Mouse (Mus musculus) megakaryocyte, embryonic 14.5 days (primary cell): ENCODE results near the gene Ttll11. TPM values are rescaled to one million over a fixed set of nuclear protein-coding genes. Genes with fewer than 3 reads are reported as not detected.

Experiments
- H3K27me3 ChIP-seq: replicated peaks from 2 replicates; pipeline ENCODE3; 2012; ENCODE audit warnings: inconsistent platforms
- H3K36me3 ChIP-seq: replicated peaks from 2 replicates; pipeline ENCODE3; 2012; ENCODE audit warnings: low read length, inconsistent platforms, mixed read lengths
- H3K4me1 ChIP-seq: 2 replicates; pipeline ENCODE4 v1.6.1; 2012; ENCODE audit warnings: inconsistent platforms
- H3K4me3 ChIP-seq: replicated peaks from 2 replicates; pipeline ENCODE3; 2012; ENCODE audit warnings: moderate library complexity, mild to moderate bottlenecking, inconsistent platforms
- H3K9me3 ChIP-seq: 2 replicates; pipeline ENCODE4 v1.6.1; 2012; ENCODE audit warnings: inconsistent platforms
- FLI1 ChIP-seq: IDR thresholded peaks from 2 replicates; pipeline ENCODE4 v1.6.1; 2012; ENCODE audit warnings: low read length, inconsistent platforms, mixed read lengths
- GATA1 ChIP-seq: IDR thresholded peaks from 3 replicates; pipeline ENCODE4 v1.6.1; 2012; ENCODE audit warnings: mixed read lengths, low read length, inconsistent platforms, borderline replicate concordance
- polyA plus RNA-seq: library from polyadenylated mRNA; stranded (reverse); fragments of >175 nt; gene quantifications from 2 replicates; pipeline ENCODE4 v1.2.3, GENCODE M21; 2012; ENCODE audit warnings: low replicate concordance; ENCODE audit not compliant: insufficient read depth

Ttll11 gene
- polyA plus RNA-seq, 1 experiment, result 64.8 TPM

DNA sequence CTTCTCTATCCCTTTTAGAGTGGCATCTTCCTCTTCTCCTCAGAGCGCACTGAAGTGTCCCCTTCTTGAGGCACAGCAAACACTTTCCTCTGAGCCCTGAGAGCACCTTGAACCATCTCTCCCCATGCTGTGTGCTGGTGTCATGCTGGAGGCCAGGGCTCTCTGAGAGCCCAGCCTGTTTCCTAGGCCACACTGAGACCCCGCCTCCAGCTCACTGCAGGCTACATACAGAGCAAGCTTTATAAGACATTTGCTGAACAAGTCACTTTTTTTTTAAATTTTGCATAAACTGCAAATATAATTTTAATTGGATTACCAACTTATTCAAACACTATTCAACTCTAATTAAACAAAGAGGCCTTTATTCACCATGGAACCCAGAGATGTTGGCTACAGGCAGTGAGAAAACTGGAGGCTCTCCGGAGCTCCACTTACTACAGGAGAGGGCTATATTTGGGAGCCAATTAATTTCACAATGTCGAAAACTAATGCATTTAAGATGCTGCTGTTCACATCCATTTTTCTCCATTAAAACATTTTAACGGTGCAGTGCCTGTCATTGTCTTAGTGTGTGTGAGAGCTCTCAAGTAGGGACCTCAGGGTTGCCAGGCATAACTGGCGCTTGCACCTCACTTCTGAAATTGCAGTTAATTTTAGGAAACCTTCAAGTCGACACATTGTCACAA lies 119.9 kb downstream of the Ttll11 start:
- Histone ChIP-seq H3K4me1 (peaks cover 98% of the 10 kb centered on the region), H3K27me3 (no peaks in the 10 kb centered on the region), H3K9me3 (no peaks in the 10 kb centered on the region), H3K36me3 (peaks cover 95% of the 10 kb centered on the region), H3K4me3 (no peak overlapping the region)
- no peak for TF ChIP-seq FLI1
- TF ChIP-seq GATA1, result no peak

DNA sequence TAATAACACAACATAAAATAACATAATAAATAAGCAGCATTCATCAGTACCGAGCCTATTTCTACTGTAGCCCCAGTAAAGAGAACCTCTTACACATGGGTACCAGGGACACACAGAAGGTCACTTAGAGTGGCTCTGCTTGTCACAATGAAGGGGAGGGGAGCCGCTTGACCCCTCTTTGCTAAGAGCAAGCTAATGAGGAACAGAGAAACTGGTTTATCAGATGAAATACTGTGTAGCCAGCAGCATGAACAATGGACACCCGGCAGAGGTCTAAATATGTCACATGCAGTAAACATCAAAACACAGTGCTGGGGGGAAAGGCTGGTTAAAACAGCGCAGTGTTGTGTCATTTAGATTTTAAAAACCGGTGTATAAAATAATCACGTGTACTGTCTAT lies 121.4 kb downstream of the Ttll11 start:
- Histone ChIP-seq H3K4me3 (no peak overlapping the region), H3K36me3 (peaks cover 95% of the 10 kb centered on the region), H3K9me3 (no peaks in the 10 kb centered on the region), H3K27me3 (no peaks in the 10 kb centered on the region), H3K4me1 (peaks cover 98% of the 10 kb centered on the region)
- no peak for TF ChIP-seq FLI1
- no peak for TF ChIP-seq GATA1

DNA sequence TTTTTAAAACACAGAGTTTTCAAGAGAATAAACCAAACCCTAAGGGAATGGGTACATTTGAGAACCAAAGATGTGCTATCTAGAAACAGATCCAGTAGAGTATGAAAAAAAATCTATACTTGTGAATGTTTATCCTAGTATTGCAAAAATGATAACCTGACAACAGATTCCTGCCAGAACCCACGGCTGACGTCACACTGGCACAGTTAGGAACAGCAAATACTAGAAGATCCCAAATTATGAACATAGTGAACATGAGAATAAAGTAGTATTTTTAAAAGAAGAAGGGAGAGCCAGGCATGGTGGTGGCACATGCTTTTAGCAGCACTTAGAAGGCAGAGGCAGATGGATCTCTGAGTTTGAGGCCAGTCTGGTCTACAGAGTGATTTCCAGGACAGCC lies 122.8 kb downstream of the Ttll11 start:
- TF ChIP-seq FLI1 (no peak), GATA1 (no peak)
- Histone ChIP-seq H3K4me1 (peaks cover 96% of the 10 kb centered on the region), H3K9me3 (no peaks in the 10 kb centered on the region), H3K4me3 (no peak overlapping the region), H3K36me3 (peaks cover 97% of the 10 kb centered on the region), H3K27me3 (no peaks in the 10 kb centered on the region)

DNA sequence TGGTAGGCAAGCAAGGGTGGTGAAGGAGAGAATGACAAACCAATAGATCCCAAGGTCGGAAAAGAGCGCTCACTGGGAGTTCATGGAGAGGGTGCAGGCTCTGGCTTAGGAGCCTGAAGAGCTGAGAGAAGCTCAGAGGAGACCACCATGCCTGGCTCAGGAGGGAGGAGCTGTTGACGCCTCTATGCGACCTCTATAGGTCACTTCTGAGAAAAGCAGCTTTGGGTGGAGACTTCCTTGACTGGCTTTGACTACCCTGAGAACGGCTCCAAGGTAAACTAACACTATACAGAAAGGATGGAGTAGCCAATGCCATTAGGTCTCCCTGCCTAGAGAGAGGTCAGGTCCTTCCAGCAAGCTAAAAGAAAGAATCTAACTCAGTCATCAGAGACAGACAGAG lies 124.8 kb downstream of the Ttll11 start:
- TF ChIP-seq FLI1 (no peak), GATA1 (no peak)
- Histone ChIP-seq H3K4me3 (no peak overlapping the region), H3K27me3 (no peaks in the 10 kb centered on the region), H3K36me3 (peaks cover 96% of the 10 kb centered on the region), H3K9me3 (no peaks in the 10 kb centered on the region), H3K4me1 (peaks cover 96% of the 10 kb centered on the region)

- H3K9me3 ChIP-seq, result no peaks in the 10 kb centered on the region
- no peaks in the 10 kb centered on the region for H3K27me3 ChIP-seq
- peaks cover 97% of the 10 kb centered on the region for H3K36me3 ChIP-seq
- no peak overlapping the region for H3K4me3 ChIP-seq
- no peak for TF ChIP-seq FLI1
- no peak for TF ChIP-seq GATA1
- peaks cover 91% of the 10 kb centered on the region for H3K4me1 ChIP-seq
These were observed 126.7 kb downstream of the Ttll11 start for GRCm38 (mm10) chr2:35852971-35853370.

DNA sequence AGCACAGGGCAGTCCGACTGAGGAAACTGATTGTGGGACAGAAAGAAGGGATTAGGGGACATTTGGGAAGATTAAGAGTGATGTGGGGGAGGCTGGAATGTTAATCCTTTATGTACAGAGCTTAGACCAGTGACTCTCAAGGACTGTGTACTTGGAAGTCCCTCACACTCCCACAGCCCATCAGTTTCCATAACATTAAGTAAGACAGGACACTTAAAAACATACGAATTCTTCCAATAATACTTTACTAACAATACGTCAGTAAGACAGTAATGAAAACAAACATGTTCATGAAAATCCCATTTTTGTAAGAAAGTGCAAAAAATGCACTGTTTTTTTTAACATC lies 127.6 kb downstream of the Ttll11 start:
- peaks cover 92% of the 10 kb centered on the region for H3K4me1 ChIP-seq
- H3K4me3 ChIP-seq, result no peak overlapping the region
- no peaks in the 10 kb centered on the region for H3K27me3 ChIP-seq
- peaks cover 98% of the 10 kb centered on the region for H3K36me3 ChIP-seq
- H3K9me3 ChIP-seq, result no peaks in the 10 kb centered on the region
- TF ChIP-seq FLI1 (no peak), GATA1 (no peak)

GRCm38 (mm10) chr2:35851420-35852163 lies 128.1 kb downstream of the Ttll11 start:
- no peaks in the 10 kb centered on the region for H3K27me3 ChIP-seq
- H3K4me1 ChIP-seq, result peaks cover 92% of the 10 kb centered on the region
- H3K4me3 ChIP-seq, result no peak overlapping the region
- H3K36me3 ChIP-seq, result peaks cover 99% of the 10 kb centered on the region
- no peaks in the 10 kb centered on the region for H3K9me3 ChIP-seq
- TF ChIP-seq GATA1 (no peak), FLI1 (no peak)

GRCm38 (mm10) chr2:35849632-35850230 lies 130.0 kb downstream of the Ttll11 start:
- no peaks in the 10 kb centered on the region for H3K27me3 ChIP-seq
- H3K4me1 ChIP-seq, result peaks cover 92% of the 10 kb centered on the region
- peaks cover 99% of the 10 kb centered on the region for H3K36me3 ChIP-seq
- H3K9me3 ChIP-seq, result no peaks in the 10 kb centered on the region
- no peak overlapping the region for H3K4me3 ChIP-seq
- TF ChIP-seq FLI1 (no peak), GATA1 (no peak)

DNA sequence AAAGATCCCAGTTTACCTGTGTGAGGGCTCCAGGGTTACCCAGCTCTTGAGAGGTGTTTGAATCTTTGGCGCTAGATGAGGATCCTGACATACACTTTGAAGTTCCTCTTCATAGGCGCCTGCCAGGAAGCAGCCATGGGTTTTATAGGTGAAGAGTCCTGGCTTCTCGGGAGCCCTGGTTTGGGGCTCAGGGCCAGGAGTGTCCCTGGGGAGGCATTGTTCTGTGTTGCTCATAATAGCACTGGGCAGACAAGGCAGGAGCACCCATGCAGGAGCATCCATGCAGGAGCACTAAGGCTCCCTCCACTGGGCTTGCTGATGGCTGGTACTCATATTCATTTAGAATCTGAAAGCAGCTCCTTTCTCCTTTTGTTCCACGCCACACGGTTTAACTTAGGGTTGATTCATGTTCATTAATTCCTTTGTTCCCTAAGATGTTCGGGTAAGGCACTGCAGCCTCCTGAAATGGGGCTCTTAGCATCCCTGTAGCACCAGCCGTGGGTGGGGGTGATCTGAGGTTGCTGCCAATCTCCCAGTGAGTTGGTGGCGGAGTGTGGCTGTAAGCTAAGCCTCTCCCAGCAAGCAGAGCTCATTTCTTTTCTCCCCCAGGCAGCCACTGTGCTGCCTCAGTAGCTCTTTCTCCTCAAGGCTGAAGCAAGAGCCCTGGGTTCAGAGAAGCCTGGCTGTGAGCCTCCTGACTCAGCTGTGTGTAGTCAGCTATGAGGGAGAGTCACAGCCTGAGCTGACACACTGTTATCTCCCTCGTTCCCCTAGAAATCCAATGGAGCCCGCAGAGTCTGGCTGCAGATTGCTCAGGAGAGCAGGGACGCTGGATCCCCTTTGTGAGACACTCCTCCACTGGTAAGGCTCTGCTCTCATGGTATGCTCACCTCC lies 133.9 kb downstream of the Ttll11 start:
- H3K36me3 ChIP-seq, result peaks cover 100% of the 10 kb centered on the region
- TF ChIP-seq GATA1 (no peak), FLI1 (no peak)
- H3K4me1 ChIP-seq, result peaks cover 94% of the 10 kb centered on the region
- H3K4me3 ChIP-seq, result no peak overlapping the region
- H3K9me3 ChIP-seq, result no peaks in the 10 kb centered on the region
- H3K27me3 ChIP-seq, result no peaks in the 10 kb centered on the region
